Mouse (Mus musculus) heart, embryonic 14.5 days (tissue): Measurements from ENCODE around the gene Uba7. TPM values are rescaled to one million over a fixed set of nuclear protein-coding genes. Genes with fewer than 3 reads are reported as not detected.
A peak's percentile ranks its signal among the peaks of the same experiment; 100 is the strongest.

Source experiments
- ATAC-seq: fragments of 200-750 bp; cut with Nextera tagmentation; 2 replicates; pipeline ENCODE4 v1.8.0; 2017; ENCODE audit warnings: low read depth, moderate TSS enrichment; ENCODE audit not compliant: insufficient number of reproducible peaks, insufficient read depth, low FRiP score
- H3K27ac ChIP-seq, 2 experiments: fragments of 200-500 bp in 1 of 2; fragments of 300-500 bp in 1 of 2; sonication (generic) in 1 of 2; replicated peaks in 1 of 2; 2 replicates each; pipeline ENCODE4 v1.5.1; 2012 to 2014; ENCODE audit warnings: low read depth in 2 of 2, low read length in 2 of 2, control low read depth in 1 of 2, mild to moderate bottlenecking in 1 of 2, mixed read lengths in 1 of 2; ENCODE audit not compliant: control insufficient read depth in 1 of 2, insufficient read depth in 1 of 2
- H3K27me3 ChIP-seq: fragments of 300-500 bp; sonication (generic); 2 replicates; pipeline ENCODE4 v1.6.1; 2014; ENCODE audit warnings: mild to moderate bottlenecking, low read length, control low read depth; ENCODE audit not compliant: control insufficient read depth, insufficient read depth
- H3K36me3 ChIP-seq: fragments of 300-500 bp; sonication (generic); 2 replicates; pipeline ENCODE4 v1.6.1; 2014; ENCODE audit warnings: mild to moderate bottlenecking, control low read depth, low read length, mixed read lengths; ENCODE audit not compliant: control insufficient read depth, insufficient read depth
- H3K4me1 ChIP-seq, 2 experiments: fragments of 200-500 bp in 1 of 2; fragments of 300-500 bp in 1 of 2; sonication (generic) in 1 of 2; 2 replicates each; pipeline ENCODE4 v1.6.1; 2012 to 2014; ENCODE audit warnings: low read length in 2 of 2, control low read depth in 1 of 2, mixed read lengths in 1 of 2; ENCODE audit not compliant: control insufficient read depth in 2 of 2, insufficient read depth in 2 of 2
- H3K4me2 ChIP-seq: fragments of 300-500 bp; sonication (generic); 2 replicates; pipeline ENCODE4 v1.6.1; 2014; ENCODE audit warnings: mild to moderate bottlenecking, low read length
- H3K4me3 ChIP-seq, 2 experiments: fragments of 200-500 bp in 1 of 2; fragments of 300-500 bp in 1 of 2; sonication (generic) in 1 of 2; 2 replicates each; pipeline ENCODE4 v1.5.1; 2012 to 2014; ENCODE audit warnings: low read length in 2 of 2, mild to moderate bottlenecking in 2 of 2, control low read depth in 1 of 2, low read depth in 1 of 2, moderate library complexity in 1 of 2; ENCODE audit not compliant: control insufficient read depth in 1 of 2, insufficient read depth in 1 of 2
- H3K9ac ChIP-seq: fragments of 300-500 bp; sonication (generic); 2 replicates; pipeline ENCODE4 v1.6.1; 2014; ENCODE audit warnings: mild to moderate bottlenecking, low read length
- H3K9me3 ChIP-seq: fragments of 300-500 bp; sonication (generic); 2 replicates; pipeline ENCODE4 v1.6.1; 2016; ENCODE audit warnings: low read length, control low read depth; ENCODE audit not compliant: control insufficient read depth
- WGBS: fragments of 180-500 bp; shearing (Covaris S2); extraction: QIAGEN DNeasy Blood & Tissue Kit; methylation state at CpG from one replicate; pipeline ENCODE4 v1.1.7; 2014; 5-methylcytosine and 5-hydroxymethylcytosine counted together
- polyA plus RNA-seq: library from polyadenylated mRNA; unstranded; fragments of >200 nt; fragmentation: Nextera tagmentation; extraction: Ambion mirVana; gene quantifications from 2 replicates; pipeline ENCODE4 v1.2.1, GENCODE M21; 2014

Uba7 gene
- polyA plus RNA-seq, 1 experiment from 2014 or later = 33.1 TPM

DNA sequence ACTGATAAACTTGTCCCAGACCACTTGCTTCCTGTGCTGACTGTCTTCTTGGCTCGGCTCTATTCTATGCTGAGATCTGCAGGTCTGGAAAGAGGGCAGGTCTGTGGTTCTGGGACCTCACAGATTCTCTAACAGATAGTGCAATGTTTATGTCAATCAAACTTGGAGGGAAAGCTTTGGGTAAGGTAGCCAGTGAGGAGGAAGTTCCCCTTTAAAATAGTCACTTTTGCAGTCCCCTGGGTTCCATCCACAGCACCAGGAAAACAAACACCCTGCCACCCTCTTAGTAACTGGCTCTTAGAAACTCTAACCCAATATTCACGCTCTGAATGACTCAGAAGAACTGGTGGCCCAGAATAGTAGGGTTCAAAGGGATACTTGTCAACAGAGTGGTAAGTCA, 19.2 kb downstream of the Uba7 start:
- 29% methylated on average over 2 of the region's 2 CpGs for WGBS
- H3K27ac ChIP-seq = no peak overlapping the region
- no peak for ATAC-seq

DNA sequence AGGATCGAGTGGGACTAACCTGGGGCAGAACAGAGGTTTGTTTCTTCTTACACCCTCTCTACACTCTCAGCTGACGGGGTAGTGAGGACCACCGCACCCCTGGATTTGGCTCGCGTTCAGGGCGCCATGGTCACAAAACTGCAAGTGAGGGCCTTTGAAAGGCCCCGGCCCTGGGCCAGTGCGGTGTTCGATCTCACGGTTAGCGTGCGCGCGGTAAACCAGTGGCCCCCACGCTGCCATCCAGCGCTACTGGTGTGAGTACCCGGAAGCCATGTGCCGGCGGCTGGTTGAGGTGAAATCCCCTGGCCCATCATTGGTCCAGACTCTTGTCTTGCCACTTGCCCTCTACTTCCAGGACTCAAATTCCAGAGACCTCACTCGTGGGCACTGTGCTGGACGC, 20.2 kb downstream of the Uba7 start:
- H3K27me3 ChIP-seq = no peaks in the 10 kb centered on the region
- no peak for ATAC-seq
- WGBS = 91% methylated on average over 21 of the region's 21 CpGs
- no peaks in the 10 kb centered on the region for H3K36me3 ChIP-seq
- H3K4me1 ChIP-seq = peaks cover 4 to 12% of the 10 kb centered on the region in 2 experiments; a peak in 2 of 4 replicates
- no peak overlapping the region for H3K4me3 ChIP-seq
- no peak overlapping the region for H3K27ac ChIP-seq
- H3K9me3 ChIP-seq = no peaks in the 10 kb centered on the region
- no peak overlapping the region for H3K4me2 ChIP-seq
- H3K9ac ChIP-seq = no peak overlapping the region

More for the DNA sequence above, 19.2 kb downstream of the Uba7 start:
- Histone ChIP-seq H3K4me2 (no peak overlapping the region), H3K4me1 (peaks cover 4 to 12% of the 10 kb centered on the region in 2 experiments; a peak in 2 of 4 replicates), H3K9ac (peak overlapping the region; percentile 38; the same call in 1 of the 2 replicates), H3K4me3 (no peak overlapping the region), H3K27me3 (no peaks in the 10 kb centered on the region), H3K9me3 (no peaks in the 10 kb centered on the region), H3K36me3 (no peaks in the 10 kb centered on the region)

GRCm38 (mm10) chr9:107996049-107996448, 20.7 kb downstream of the Uba7 start, which contains the start of gene Gm20662:
TSS of gene Gm20662 (plus strand) at chr9:107996349.
- Histone ChIP-seq H3K9me3 (no peaks in the 10 kb centered on the region), H3K27ac (no peak within 1 kb of the TSS), H3K27me3 (no peaks in the 10 kb centered on the region), H3K36me3 (no peaks in the 10 kb centered on the region), H3K4me3 (no peak within 1 kb of the TSS), H3K9ac (no peak within 1 kb of the TSS), H3K4me1 (peaks cover 4 to 12% of the 10 kb centered on the region in 2 experiments; a peak in 2 of 4 replicates), H3K4me2 (no peak within 1 kb of the TSS)
- 78% methylated on average over 5 of the region's 5 CpGs for WGBS
- no peak for ATAC-seq

- no peaks in the 10 kb centered on the region for H3K9me3 ChIP-seq
- peak; percentile 96 for ATAC-seq
- WGBS = under 1% methylated on average over 50 of the region's 51 CpGs
- H3K4me1 ChIP-seq = peaks cover 4 to 24% of the 10 kb centered on the region in 2 experiments
- no peaks in the 10 kb centered on the region for H3K36me3 ChIP-seq
- H3K4me2 ChIP-seq = peak within 1 kb of the TSS; percentile 94
- H3K4me3 ChIP-seq = peak within 1 kb of the TSS; percentile 72 to 92
- peak within 1 kb of the TSS; percentile 85 to 89 for H3K27ac ChIP-seq
- H3K27me3 ChIP-seq = no peaks in the 10 kb centered on the region
- peak within 1 kb of the TSS; percentile 90 for H3K9ac ChIP-seq
Observed at GRCm38 (mm10) chr9:108001922-108002770, 26.8 kb downstream of the Uba7 start, which contains the start of gene Ip6k1. TSS of gene Ip6k1 (plus strand) at chr9:108002501.

- peak; percentile 36 for ATAC-seq
- Histone ChIP-seq H3K4me2 (peak overlapping the region; percentile 84), H3K27ac (peak overlapping the region; percentile 64 to 85), H3K9me3 (no peaks in the 10 kb centered on the region), H3K4me1 (peaks cover 4 to 24% of the 10 kb centered on the region in 2 experiments), H3K4me3 (peak overlapping the region; percentile 72 to 92), H3K9ac (peak overlapping the region; percentile 90), H3K36me3 (no peaks in the 10 kb centered on the region), H3K27me3 (no peaks in the 10 kb centered on the region)
- WGBS = under 1% methylated on average over 46 of the region's 50 CpGs
Observed at GRCm38 (mm10) chr9:108002778-108003530, 27.6 kb downstream of the Uba7 start.

DNA sequence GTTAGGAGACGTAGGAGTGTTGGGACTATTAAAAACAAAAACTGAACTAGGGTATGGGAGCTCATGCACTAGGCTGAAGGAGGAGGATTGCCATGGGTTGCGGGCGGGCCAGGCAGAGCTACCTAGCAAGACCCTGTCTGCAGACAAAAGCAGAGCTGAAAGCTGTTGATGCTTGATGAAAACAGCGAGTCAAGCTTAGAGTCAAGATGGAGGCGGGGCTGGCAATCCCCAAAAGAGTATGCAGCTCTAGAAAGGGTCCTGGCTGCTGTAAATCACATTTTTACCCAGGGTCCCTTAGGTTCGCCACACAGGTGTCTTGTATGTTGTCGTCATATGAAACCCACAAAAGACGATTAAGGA, 28.2 kb downstream of the Uba7 start:
- ATAC-seq = no peak
- peak overlapping the region in 1 of 2 experiments; percentile 85; a peak in 2 of 4 replicates for H3K27ac ChIP-seq

DNA sequence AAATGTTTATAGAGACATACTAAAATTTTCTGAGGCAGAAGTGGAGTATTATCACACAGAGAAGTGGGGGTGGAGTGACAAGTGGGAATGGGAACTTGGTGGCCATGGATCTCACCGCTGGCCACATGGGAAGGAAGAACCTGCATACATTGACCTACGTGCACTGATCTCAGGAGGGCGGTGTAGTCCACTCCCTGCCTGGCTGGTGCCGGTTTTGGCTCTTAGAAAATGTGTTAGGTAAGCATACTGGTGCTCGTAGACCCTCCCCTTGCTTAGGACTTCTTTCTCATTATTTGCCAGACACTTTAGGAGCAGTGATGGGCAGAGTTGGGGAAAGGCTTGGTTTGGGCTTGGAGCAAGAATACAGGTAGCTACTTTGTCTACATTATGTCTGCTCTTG, 32.7 kb downstream of the Uba7 start:
- Histone ChIP-seq H3K4me1 (peaks cover 4 to 19% of the 10 kb centered on the region in 2 experiments), H3K9me3 (no peaks in the 10 kb centered on the region), H3K27ac (no peak overlapping the region), H3K4me3 (no peak overlapping the region), H3K36me3 (peaks cover 2% of the 10 kb centered on the region; the same call in 1 of the 2 replicates), H3K27me3 (no peaks in the 10 kb centered on the region), H3K9ac (no peak overlapping the region), H3K4me2 (no peak overlapping the region)
- no peak for ATAC-seq
- 89% methylated on average over 5 of the region's 5 CpGs for WGBS

More for the DNA sequence above, 28.2 kb downstream of the Uba7 start:
- Histone ChIP-seq H3K9ac (peak overlapping the region; percentile 90), H3K4me3 (peak overlapping the region; percentile 72 to 92), H3K27me3 (no peaks in the 10 kb centered on the region), H3K4me2 (peak overlapping the region; percentile 84), H3K9me3 (no peaks in the 10 kb centered on the region), H3K4me1 (peaks cover 4 to 24% of the 10 kb centered on the region in 2 experiments), H3K36me3 (no peaks in the 10 kb centered on the region)
- 19% methylated on average over 8 of the region's 8 CpGs for WGBS
